Mouse (Mus musculus) embryonic stem cell, embryonic (primary cell): Measurements from ENCODE around the gene Olfr1243.
"Not testable (repeated sequence)": the region's sequence is repeated elsewhere in the genome, so short reads cannot be mapped to it uniquely, and the experiment has no call there.

ENCODE experiments used
- CTCF ChIA-PET, 4 experiments: fragments of 300-600 bp in 2 of 4; fragments of 350-600 bp in 2 of 4; sonication (Branson Sonifier 250); formaldehyde crosslinking; loops; one replicate each; lab custom pipeline; 2022; ENCODE audit warnings: inconsistent platforms in 2 of 4; lab: Charles Lee
- POLR2A ChIA-PET, 4 experiments: fragments of 300-600 bp in 2 of 4; fragments of 350-600 bp in 2 of 4; sonication (Branson Sonifier 250); formaldehyde crosslinking; loops; one replicate each; lab custom pipeline; 2022; ENCODE audit warnings: antibody characterized with exemption in 4 of 4, inconsistent platforms in 1 of 4; lab: Charles Lee

The Olfr1243 gene

DNA sequence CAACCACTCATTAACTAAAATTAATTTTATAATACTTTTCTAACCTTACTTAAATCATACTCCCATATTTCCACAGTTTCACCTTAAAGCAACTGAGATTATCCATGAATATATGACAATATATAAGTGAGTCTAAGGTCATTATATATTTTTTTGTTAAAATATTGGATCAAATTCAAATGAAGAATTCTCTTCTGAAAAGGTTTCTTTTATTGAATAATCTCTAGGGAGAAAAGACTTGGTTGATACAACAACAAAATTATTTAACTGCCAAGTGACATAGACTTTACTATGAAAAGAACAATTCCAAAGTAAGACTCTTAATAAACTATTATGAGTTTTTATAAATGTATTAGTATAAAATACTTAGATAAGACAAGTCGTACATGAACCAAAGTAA is at the start of gene Olfr1243:
Olfr1243 (minus strand) TSS at position 101 of the 400 bp plus-strand sequence.
- ChIA-PET CTCF (no interaction called here), POLR2A (no interaction called here)

DNA sequence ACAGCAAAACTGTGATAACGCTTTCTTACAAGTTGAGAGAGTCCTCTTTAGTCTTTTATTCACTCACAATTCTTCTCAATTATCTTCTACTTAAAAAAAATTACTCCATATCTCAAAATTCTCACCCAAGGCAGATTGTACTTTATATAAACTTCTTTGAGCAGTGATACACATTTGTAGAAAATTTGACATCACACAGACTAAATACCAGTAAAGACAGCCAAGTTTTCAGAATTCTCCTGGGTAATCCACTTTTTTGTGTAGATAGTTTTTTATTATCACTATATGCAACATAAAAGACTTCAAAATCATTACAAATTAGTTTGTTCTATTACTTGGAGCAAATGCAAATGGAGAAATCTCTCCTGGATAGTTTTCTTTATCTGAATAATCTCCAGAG is 47.1 kb upstream of the Olfr1243 start, which contains the start of gene Olfr1245:
Olfr1245 (minus strand) TSS at position 101 of the 400 bp plus-strand sequence.
- POLR2A ChIA-PET, result no interaction called here
- CTCF ChIA-PET, result no interaction called here

DNA sequence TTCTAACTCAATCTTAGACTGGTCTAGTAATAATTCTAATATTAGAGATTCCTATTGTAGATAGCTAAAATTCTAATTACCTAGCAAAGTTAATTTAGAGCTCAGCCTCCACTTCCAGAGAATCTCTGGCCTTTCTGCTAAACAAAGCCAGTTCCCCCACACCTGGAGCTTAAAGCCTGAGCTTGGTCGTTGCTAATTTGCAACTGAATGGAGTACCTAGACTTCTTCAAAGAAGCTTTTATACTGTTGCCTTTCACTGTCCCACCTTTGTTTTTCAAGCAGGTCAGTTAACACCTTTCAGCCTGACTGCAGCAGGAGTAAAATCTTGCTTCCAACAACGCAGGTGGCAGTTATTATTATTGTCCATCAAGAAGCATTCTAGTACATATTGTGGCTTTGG is 31.4 kb upstream of the Olfr1243 start:
- POLR2A ChIA-PET, CTCF ChIA-PET: not testable (repeated sequence)

DNA sequence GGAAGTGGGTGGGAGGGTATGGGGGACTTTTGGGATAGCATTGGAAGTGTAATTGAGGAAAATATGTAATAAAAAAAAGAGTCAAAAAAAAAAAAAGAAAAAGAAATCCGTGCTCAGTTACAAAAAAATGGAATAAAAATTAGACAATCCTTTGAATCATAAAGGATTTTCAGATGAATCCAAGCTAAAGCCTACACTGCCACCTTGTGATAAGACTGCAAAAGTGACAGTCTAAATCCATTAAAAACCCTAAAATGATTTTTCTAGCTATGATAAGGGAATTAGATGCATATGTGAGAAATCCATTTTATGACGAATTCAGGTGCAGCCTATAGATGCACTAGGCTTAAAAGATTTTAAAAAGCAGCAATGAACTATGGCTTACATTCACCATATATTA is 13.2 kb upstream of the Olfr1243 start:
- CTCF ChIA-PET, result interaction anchor here in 2 of 4 experiments (0.6 to 0.7 kb wide), 3 partner anchors 475 to 1188 kb away, joined by 3 read pairs; no protein-coding TSS in a partner anchor
- POLR2A ChIA-PET, result no interaction called here

DNA sequence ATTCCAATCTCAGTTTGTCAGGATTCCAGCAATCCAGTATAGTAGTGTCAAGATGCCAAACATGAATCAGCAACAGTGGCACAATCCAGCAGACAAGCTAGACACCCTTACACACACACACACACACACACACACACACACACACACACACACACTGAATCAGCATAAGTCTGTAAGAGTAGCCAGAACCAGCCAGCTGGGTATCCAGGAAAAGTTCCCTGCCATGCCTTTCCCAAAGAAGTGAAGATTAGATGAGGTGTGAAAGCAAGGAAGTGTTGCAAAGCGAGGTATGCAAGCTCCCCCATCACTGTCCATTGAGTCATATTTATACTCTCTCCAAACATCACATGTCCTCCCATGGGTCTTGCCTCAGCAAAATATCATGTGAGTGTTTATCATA is 8.6 kb upstream of the Olfr1243 start:
- POLR2A ChIA-PET, result interaction anchor here in 1 of 4 experiments (0.6 kb wide), 1 partner anchor 74 kb away, joined by 3 read pairs; no protein-coding TSS in a partner anchor

DNA sequence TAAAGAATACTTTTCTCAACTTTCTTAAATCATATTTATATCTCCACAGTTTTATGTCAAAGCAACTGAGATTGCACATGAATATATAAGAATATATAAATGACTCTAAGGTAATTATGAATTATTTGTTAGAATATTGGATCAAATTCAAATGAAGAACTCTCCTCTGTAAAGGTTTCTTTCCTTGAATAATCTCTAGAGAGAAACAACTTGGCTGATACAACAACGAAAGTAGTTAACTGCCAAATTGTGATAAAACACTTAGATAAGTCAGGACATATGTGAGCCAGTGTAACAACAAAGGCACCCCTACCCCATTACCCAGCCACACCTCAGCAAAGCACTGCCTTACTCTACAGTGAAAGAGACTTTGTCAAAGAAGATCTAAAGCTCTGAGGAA is 33.1 kb downstream of the Olfr1243 start, which contains the start of gene Olfr1242:
Olfr1242 (minus strand) TSS at position 101 of the 400 bp plus-strand sequence.
- CTCF ChIA-PET, result no interaction called here
- POLR2A ChIA-PET, result no interaction called here

More for the DNA sequence above, 8.6 kb upstream of the Olfr1243 start:
- CTCF ChIA-PET, result no interaction called here

DNA sequence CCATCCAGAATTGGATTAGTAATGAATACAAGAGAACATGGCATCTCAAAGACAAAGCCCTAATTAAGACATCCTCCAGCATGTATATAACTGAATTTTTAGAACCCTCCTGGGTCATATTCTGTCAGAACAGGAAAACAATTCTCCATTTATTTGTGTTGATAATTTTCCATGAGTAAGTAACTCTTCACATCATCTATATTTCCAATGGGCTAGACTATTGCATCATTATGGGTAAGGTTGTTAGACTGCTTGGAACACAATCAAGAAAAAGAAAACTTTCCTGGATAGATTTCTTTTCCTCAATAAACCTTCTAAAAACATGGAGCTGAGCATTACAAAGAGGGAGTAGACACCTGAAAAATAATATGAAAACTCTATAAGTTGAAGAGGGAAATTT is 44.3 kb downstream of the Olfr1243 start, which contains the start of gene Olfr1241:
Olfr1241 (minus strand) TSS at position 101 of the 400 bp plus-strand sequence.
- ChIA-PET CTCF (no interaction called here), POLR2A (no interaction called here)
